Mouse (Mus musculus): ENCODE results near the gene Prkca.

The Prkca gene

GRCm38 (mm10) chr11:108257921-108258320 lies 85.8 kb downstream of the Prkca start:
- DNase-seq: no peak

GRCm38 (mm10) chr11:108254681-108255080 lies 89.0 kb downstream of the Prkca start:
- no peak for DNase-seq

- no peak for DNase-seq
Measured at GRCm38 (mm10) chr11:108251924-108252775, 91.6 kb downstream of the Prkca start.

GRCm38 (mm10) chr11:108250829-108251637 lies 92.7 kb downstream of the Prkca start:
- DNase-seq: no peak

- no peak for DNase-seq
Measured at GRCm38 (mm10) chr11:108250146-108250635, 93.5 kb downstream of the Prkca start.

- DNase-seq: no peak
Measured at GRCm38 (mm10) chr11:108249487-108249886, 94.2 kb downstream of the Prkca start.

GRCm38 (mm10) chr11:108249047-108249403 lies 94.7 kb downstream of the Prkca start:
- no peak for DNase-seq

- DNase-seq: no peak
Measured at GRCm38 (mm10) chr11:108248218-108249046, 95.3 kb downstream of the Prkca start.

GRCm38 (mm10) chr11:108247121-108247863 lies 96.4 kb downstream of the Prkca start:
- DNase-seq: no peak

GRCm38 (mm10) chr11:108246267-108246702 lies 97.4 kb downstream of the Prkca start:
- no peak for DNase-seq

- DNase-seq: no peak
Measured at GRCm38 (mm10) chr11:108244241-108244640, 99.5 kb downstream of the Prkca start.

- no peak for DNase-seq
Measured at GRCm38 (mm10) chr11:108243633-108244032, 100.1 kb downstream of the Prkca start.

GRCm38 (mm10) chr11:108240924-108241498 lies 102.7 kb downstream of the Prkca start:
- no peak for DNase-seq

GRCm38 (mm10) chr11:108239173-108239572 lies 104.6 kb downstream of the Prkca start:
- DNase-seq: no peak

GRCm38 (mm10) chr11:108236754-108237428 lies 106.8 kb downstream of the Prkca start:
- DNase-seq: no peak

- no peak for DNase-seq
Measured at GRCm38 (mm10) chr11:108236195-108236594, 107.5 kb downstream of the Prkca start.

- DNase-seq: no peak
Measured at GRCm38 (mm10) chr11:108235081-108235703, 108.5 kb downstream of the Prkca start.

- no peak for DNase-seq
Measured at GRCm38 (mm10) chr11:108233015-108233414, 110.7 kb downstream of the Prkca start.

- no peak for DNase-seq
Measured at GRCm38 (mm10) chr11:108230101-108230500, 113.6 kb downstream of the Prkca start.

GRCm38 (mm10) chr11:108229176-108229946 lies 114.4 kb downstream of the Prkca start:
- DNase-seq: no peak
